Mouse (Mus musculus): ENCODE results near the gene Gpr82. TPM values are rescaled to one million over a fixed set of nuclear protein-coding genes. Genes with fewer than 3 reads are reported as not detected.

Gene Gpr82
- not detected for total RNA-seq (2021)
- long read RNA-seq, experiment 1: 0 reads
- long read RNA-seq, experiment 2: 0 reads

DNA sequence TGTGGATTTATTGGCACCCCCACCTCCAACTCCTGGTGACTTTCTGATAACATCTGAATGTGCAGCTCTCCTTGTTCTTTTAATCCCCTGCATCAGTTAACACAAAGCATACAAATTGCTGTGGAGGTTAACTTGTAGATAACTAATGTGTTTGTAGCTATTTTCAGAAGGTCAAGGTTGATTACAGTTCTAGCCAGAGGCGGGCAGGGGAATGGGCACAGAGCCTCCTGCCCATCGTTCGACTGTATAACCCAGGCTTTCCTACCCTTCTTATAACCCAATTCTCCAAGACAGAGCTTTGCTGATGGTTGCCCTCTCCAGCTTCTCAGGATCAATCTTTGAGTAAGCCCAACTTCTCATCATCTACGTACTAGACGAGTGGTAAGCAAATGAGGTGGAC lies at the start of gene Gpr82:
Gene Gpr82, plus strand, starts transcription at position 301 of the 400 bp plus-strand sequence.
- no peak for DNase-seq (ENCODE audit: low spot score in 2 of 2)

DNA sequence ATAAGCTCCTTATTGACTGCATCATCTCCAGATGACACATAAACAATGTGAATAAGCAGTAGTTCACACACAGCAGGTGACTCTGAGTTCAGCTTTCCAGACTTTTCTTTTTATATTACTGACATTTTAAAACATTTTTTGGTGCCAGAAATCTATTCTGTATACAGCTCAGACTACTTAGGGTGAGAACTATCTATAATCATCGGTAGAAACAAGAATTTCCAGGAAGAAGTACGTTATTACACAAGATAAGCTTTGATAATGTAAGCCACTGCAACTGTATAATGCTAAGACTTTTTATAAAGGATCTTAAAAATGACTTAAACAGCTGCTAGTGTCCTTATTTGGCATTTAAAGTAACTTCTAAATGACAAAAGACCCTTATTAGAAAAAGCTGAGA lies 49.0 kb upstream of the Gpr82 start:
- no peak for DNase-seq (ENCODE audit: low spot score in 2 of 2)

DNA sequence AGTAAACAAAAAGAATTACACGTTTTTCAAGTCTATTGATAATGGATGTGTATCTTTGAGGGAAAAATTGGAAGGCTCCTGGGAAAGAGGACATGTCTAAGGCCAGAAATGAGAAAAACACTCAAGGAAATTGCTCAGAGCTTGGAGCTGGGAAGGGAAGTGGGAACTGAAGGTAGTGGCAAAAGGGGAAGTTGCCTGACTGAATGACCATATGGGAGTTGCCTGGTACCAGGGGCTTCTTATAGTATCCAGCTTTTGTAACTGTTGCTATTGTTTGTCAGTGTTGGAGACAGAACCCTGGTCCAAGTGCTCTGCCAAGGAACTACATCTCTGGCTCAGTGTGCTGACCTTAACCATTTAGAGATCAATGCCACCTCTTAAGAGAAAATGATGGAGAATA lies 44.4 kb upstream of the Gpr82 start:
- no peak for DNase-seq (ENCODE audit: low spot score in 2 of 2)

DNA sequence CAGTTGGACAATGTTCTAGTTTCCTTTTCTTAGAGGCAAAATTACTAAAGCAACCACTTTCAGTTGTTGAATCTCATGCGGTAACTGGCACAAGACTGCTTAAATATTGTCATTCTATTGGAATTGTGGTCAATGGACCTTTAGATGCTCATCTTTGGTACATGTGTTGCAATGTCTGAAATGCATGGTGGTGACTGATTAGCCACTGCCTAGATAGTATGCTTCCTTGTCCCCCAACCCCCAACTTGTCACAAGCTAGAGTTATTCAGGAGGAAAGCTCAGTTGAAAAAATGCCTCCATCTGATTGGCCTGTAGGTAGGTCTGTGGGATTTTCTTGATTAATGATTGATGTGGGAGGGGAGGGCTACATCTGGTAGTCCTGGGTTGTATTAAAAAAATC lies 43.9 kb upstream of the Gpr82 start:
- no peak for DNase-seq (ENCODE audit: low spot score in 2 of 2)

DNA sequence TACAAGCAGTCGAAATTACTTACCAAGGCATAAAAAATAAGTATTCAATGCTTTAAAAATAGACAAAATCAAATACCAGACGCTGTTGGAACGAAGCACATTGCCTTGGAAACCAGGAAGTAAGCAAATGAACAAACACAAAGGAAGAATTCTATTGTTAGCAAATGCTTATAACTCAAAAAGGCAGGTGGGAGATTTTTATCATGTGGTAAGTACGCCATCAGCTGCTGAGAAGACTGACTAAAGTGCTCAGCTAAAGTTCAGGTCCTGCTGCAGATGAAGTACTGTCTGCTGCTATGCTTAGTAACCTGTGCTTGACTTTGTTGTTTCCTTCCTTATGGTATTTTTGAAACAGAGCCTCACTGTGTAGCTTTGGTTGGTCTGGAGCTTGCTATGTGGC lies 42.7 kb upstream of the Gpr82 start:
- no peak for DNase-seq (ENCODE audit: low spot score in 2 of 2)

DNA sequence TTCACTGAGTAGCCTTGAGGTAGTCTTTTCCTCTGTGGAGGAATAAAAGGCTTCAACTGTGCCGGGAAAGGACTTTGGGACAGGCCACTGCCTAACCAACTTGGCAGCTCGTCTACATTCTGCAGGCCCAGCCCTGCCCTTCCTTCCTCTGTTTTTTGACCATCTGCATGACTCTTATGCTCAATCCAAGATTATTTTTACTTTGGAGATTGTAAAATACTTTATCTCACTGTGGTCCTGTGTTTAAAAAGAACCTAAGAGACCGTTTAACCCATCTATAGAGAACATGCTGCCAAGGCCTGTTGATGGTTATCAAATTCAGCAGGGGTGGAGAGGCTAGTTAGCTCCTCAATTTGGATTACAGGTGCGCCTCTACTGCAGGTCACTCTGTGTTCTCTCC lies 39.7 kb upstream of the Gpr82 start:
- no peak for DNase-seq (ENCODE audit: low spot score in 2 of 2)

DNA sequence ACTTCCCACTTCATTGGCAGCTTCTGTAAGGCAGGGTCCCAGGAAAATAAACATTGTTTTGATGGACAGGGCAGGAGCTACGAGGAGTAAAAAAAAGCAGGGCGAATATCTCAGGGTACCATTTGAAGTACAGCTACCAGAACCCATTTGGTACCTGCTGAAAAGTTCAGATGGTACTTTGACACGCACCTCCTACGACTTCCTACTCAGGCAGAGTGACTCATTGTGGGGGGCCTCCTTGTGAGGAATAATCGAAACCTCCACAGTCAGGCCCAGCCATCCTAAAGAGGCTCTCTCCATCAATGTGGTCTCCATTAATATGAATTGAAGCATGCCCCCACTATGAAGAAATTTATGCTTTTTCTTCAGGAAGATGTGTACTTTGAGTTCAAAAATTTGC lies 38.5 kb upstream of the Gpr82 start:
- DNase-seq (ENCODE audit: low spot score in 2 of 2): no peak

DNA sequence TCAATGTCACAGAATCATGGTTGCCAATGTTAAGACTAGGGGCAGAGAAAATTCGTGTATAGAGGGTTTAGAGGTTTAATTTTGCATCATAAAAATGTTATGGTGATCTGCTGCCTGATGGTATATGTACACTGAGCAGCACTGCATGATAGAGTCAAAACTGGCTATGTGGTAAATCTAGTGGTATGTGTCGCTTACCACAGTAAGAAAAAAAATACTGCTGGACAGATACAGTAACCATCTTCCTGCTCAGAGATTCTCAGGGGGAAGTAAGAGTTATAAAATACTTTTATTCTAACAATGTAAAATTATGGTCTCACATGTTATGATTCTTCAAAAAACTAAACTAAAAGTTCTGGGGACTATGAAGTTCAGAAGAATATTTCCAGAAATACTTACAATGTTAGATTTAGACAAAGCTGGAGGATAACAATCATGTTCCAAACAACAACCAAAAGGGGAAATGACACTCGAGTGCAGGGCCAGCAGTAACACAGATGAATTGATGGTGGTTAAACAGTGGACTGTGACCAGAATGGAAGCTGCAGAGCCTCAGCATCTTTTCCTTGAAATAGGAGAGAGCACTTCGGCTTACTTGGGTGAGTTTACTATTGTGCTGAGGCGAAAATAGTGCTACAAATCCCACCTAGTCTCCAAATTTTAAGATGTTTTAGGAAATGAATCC lies 29.4 kb upstream of the Gpr82 start, which contains the start of gene Gpr34:
Gene Gpr34, plus strand, starts transcription at position 491 of the 685 bp plus-strand sequence.
- no peak for DNase-seq (ENCODE audit: low spot score in 2 of 2)

DNA sequence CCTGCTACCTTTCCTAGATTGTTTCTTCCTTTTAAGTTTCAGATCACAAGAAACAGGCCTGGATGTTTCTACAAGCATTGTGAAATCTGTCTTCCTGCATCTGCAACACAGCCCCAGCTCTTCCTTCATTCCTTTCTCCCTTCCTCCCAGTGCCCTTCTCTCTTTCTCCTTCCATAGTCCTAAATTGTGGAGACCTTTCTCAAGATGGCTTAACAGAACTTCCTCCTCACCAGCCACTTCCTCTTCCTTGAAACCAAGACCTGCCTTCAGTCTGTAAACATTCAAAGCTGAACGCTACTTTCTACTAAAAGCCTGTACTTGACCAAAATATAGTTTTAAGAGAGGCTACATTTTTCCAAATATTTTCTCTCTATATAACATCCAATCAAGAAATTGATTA lies 24.8 kb upstream of the Gpr82 start:
- DNase-seq (ENCODE audit: low spot score in 2 of 2): no peak

DNA sequence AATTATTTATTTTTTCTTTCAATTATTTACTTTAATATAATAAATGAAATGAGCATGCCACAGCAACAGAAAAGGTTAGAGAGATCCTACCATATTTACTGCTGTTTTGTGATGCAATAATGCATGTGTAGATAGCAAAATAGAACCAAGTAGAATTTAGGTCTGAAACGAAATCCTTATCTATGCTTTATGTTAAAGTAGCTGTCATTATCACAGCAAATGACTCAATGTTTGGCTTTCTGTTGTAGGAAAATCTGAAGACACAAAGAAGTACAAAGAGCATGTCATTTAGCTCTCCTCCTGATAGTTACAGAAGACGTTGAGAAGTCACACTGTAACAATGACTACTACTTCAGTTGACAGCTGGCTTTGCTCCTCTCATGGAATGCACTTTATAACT lies 22.3 kb upstream of the Gpr82 start:
- DNase-seq (ENCODE audit: low spot score in 2 of 2): no peak

DNA sequence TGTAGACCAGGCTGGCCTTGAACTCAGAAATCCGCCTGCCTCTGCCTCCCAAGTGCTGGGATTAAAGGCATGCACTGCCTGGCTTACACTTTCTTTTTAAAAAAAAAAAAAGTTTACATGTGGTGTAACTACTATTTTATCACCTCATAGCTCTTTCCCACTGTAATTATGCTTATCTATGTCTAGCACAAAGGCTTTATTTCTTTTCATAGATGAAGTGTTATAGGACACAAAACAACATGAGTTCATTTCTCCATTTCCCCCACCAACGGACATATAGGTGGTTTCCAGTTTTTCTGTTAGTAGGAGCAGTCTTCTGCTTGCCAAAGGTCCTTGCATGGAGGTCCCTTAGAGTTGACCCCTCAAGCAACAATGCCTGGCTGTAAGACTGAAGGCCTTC lies 9.3 kb upstream of the Gpr82 start:
- no peak for DNase-seq (ENCODE audit: low spot score in 2 of 2)

DNA sequence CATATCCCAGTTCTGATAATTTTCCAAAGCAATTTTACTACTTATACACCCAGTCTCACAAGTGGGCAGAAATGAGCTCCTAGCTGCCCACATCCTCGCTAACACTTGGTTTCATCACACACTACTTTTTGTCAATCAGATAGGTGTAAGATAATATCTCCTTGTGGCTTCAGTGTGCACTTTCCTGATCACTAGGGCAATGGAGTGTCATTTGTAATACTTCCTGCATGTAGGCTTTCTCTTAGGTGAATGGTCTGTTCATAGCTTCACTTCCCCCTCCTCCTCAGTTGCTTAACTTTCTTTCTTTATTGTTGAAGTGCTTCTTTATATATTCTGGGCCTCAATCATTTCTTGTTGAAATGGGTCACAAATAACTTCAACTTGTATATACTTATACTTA lies 8.9 kb upstream of the Gpr82 start:
- DNase-seq (ENCODE audit: low spot score in 2 of 2): no peak

DNA sequence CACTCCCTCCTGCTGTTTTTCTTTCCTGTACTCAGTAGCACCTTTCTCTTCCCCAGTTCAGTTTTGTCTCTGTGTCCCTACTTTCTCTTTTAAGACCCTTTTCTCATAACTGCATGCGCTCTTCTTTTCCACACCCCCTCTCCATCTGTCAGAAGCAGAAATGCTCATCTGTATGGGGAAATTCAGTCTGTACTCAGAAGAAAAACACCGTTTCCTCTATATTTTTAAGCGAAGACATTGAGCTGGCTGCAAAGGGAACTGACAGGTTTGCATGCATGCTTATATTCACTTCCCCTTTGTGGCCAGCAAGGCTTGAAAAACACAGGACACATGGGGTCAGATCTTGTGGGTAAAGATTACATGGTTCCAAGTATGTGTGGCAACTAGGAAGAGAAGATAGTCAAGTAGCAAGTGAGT lies 6.2 kb upstream of the Gpr82 start:
- DNase-seq (ENCODE audit: low spot score in 2 of 2): no peak

DNA sequence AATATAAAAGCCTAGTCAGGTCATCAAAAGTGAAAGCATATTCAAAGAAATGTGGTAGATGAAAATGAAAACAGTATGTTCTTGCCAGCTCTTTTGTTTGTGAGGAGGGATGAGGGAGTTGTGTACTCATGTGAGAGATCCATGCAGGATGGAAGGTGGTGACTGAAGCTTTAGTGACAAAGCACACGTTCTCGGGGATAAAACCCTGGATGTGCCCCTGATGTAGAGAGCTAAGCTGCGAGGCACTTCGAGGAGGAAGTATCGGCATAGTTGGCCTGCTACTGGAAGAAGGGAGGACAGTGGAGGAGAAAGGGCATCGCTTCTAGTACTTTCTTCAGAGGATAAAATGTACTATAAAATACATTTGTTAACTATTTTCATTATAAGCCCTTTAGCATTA lies 5.3 kb upstream of the Gpr82 start:
- no peak for DNase-seq (ENCODE audit: low spot score in 2 of 2)

DNA sequence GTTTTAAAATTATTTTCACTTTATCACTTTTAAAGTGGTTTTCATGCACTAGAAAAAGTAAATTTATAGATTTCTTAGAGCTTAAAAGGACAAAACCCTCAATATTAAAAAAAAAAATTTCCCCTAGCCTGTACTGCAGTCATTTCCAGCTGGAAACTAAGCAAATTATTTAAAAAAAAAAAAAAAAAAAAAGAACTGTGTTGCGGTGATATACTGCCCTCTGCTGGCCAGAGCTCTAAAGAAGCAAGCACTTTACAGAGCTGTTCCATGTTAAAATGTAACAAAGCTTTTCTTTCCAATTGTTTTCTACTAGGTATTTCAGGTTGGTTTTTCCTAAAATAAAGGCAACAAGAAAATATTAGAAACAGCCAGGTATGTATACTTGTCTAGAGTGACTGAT lies 4.4 kb upstream of the Gpr82 start:
- DNase-seq (ENCODE audit: low spot score in 2 of 2): no peak

DNA sequence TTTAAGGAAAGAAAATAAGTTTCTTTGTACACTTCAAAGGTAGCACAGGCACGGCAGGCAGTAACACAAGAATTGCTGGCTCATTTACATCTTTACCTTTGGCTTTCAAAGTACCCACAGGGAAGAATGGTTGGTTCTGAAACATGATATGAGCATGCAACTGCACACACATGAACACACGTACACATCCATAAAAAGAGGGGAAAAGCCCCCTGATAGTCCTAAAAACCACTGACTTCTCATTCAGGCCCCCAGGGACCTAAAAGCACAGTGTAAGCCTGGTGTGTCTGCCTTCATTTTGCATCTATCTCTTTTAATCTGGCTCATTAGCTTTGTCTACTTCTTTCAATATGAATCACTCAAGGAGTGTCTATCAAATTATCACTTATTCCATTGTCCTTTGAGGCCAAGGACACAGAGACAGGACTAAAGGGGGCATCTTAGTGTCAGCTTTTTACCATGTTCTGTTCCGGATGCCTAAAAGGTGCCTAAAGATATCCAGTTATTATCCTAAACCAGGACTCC lies 2.5 kb upstream of the Gpr82 start:
- DNase-seq (ENCODE audit: low spot score in 2 of 2): no peak

DNA sequence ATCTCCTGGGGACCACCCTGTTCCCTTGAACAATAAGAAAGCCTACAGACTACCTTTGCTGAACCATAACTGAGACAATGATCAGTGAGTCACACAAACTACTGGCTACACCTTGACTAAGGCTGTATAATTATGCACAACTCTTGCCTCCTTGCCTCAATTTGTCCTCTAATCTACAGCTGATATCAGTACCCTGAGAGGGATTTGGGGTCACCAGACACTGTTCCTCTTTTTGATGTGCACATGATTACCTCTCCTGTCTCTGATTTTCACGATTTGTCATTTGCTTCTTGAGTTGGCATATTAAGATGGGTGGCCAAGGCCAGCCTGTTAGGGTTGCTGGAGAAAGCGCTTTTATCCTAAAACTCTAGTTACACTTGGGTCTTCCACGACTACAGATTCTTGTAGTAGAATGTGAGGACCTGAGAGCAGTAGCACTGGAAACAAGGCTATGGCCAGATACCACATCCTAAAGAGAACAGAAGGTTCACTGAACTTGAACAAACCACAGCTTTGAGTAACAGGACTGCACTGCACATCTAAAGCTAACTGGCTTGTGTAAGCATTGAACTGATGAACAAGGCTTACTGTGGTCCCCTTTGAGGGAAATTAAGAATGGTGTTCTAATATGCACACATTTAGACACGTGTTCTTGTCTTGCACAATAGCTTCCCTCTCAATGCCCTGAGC lies 1.8 kb upstream of the Gpr82 start:
- DNase-seq (ENCODE audit: low spot score in 2 of 2): no peak

DNA sequence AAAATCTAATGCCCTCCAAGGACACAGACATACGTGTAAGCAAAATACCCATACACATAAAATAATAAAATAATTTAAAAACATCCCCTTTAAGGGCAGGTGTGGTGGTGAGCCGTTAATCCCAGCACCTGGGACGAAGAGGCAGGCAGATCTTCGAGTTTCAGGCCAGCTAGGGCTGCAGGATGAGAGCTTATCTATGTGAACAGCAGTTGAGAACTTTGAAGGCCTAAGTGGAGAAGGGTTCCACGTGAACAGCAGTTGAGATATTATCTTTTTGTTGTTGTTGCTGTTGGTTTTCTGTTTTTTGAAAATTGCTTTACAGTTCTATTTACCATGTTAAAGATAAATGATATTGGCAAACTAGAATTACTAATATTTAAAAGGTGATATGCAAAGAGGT lies 7.7 kb downstream of the Gpr82 start:
- DNase-seq (ENCODE audit: low spot score in 2 of 2): no peak

DNA sequence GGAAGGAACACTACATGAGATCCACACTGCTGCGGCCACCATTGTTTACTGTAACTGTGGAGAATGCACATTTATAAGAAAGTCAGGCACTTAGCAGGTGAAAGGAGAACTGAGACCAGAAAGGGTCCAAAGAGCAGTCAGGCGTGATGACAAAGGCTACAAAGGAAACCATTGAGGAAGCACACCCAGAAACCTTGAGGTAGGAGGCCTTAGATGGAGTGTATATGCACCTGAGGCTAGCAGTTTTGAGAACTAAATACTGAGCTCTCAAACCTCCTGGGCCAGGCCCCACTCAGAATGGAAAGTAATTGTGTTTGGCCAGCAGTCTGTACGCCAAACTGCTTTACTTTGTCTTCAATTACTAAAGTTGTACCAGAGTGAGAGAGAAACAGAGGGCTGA lies 9.2 kb downstream of the Gpr82 start:
- no peak for DNase-seq (ENCODE audit: low spot score in 2 of 2)

DNA sequence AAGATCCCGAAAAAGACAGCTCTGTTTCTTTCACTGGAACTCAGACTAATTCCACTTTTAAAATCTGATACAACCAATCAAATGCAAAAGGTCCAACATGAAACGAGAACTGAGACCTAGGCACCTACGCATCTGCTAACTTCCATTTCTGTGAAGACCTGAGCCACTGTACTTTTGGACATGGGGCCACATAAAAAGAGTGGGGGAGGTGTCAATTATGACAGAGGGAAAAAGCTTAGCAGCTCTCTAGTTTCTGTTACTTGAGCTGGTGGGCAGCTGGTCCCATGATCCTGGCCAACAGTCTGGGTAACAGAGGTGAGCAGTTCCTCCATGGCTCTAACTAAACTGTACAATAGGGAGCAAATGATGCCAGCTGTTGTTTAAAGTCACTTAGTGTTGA lies 11.8 kb downstream of the Gpr82 start:
- no peak for DNase-seq (ENCODE audit: low spot score in 2 of 2)

DNA sequence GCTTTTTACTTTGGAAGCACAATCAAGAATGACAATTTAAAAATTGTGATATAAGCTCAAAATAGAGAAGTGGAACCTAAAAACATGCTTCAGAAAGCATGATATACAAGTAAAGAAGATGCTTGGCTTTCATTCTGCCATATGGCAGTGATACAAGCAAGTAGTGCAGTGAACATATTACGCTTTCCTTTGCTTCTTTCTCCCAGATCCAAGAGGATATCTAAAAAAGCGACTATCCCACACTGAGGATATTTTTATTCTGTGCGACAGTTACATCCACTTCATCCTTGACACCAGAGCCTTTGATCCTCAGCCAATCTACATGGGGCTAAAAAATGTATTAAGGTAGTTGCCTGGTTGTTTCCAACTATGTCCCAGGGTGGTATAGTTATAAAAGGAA lies 20.6 kb downstream of the Gpr82 start:
- no peak for DNase-seq (ENCODE audit: low spot score in 2 of 2)

DNA sequence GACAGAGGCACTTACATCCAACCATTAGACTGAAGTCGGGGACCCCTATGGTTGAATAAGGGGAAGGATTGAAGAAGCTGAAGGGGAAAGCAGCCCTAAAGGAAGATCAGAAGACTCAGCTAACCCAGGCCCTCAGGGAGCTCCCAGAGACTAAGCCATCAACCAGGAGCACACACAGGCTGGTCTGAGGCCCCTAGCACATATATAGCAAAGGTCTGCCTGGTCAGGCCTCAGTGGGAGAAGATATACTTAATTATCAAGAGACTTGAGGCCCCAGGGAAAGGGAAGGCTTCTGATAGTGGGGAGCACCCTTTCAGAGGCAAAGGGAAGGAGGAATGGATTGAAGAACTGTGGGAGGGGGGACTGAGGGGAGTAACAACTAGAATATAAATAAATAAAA lies 25.4 kb downstream of the Gpr82 start:
- DNase-seq (ENCODE audit: low spot score in 2 of 2): no peak

DNA sequence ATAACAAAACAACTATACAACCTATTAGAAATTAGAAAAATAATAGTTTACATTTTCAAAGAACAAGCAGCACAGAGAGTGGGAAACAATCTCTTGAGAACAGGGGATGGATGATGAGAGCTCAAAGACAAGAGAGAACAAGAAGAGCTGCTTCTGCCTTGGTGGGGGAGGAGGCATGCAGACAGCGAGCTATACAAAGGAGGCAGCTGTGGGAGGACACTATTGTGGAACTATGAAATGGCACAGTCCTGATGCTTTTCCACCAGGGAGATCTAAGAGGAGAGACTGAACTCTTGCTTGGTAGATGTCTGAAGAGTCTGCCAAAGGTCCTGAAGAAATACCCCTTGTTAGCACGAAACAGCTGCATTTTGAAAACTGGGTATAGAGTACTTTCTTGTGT lies 27.2 kb downstream of the Gpr82 start:
- DNase-seq (ENCODE audit: low spot score in 2 of 2): no peak

All from adrenal gland, postnatal 4 days (tissue).